Mouse (Mus musculus) limb, embryonic 13.5 days (tissue): ENCODE results near the gene Ap1g1. TPM values are rescaled to one million over a fixed set of nuclear protein-coding genes. Genes with fewer than 3 reads are reported as not detected.

Source experiments
- ATAC-seq: fragments of 200-750 bp; cut with Nextera tagmentation; 2 replicates; pipeline ENCODE4 v1.8.0; 2017; ENCODE audit warnings: low read depth, moderate number of reproducible peaks, moderate TSS enrichment; ENCODE audit not compliant: low FRiP score
- H3K27ac ChIP-seq: fragments of 300-500 bp; sonication (generic); 2 replicates; pipeline ENCODE4 v1.5.1; 2015; ENCODE audit warnings: inconsistent platforms, mild to moderate bottlenecking, moderate library complexity
- H3K27me3 ChIP-seq: fragments of 300-500 bp; sonication (generic); 2 replicates; pipeline ENCODE4 v1.6.1; 2015; ENCODE audit warnings: mild to moderate bottlenecking, inconsistent platforms
- H3K36me3 ChIP-seq: fragments of 300-500 bp; sonication (generic); 2 replicates; pipeline ENCODE4 v1.6.1; 2015; ENCODE audit warnings: inconsistent platforms, mild to moderate bottlenecking, moderate library complexity
- H3K4me1 ChIP-seq: fragments of 300-500 bp; sonication (generic); 2 replicates; pipeline ENCODE4 v1.6.1; 2015; ENCODE audit warnings: inconsistent platforms
- H3K4me2 ChIP-seq: fragments of 300-500 bp; sonication (generic); replicated peaks from 2 replicates; pipeline ENCODE4 v1.6.1; 2015; ENCODE audit warnings: inconsistent platforms, mild to moderate bottlenecking, moderate library complexity
- H3K4me3 ChIP-seq: fragments of 300-500 bp; sonication (generic); 2 replicates; pipeline ENCODE4 v1.5.1; 2015; ENCODE audit warnings: moderate library complexity, mild to moderate bottlenecking, inconsistent platforms
- H3K9ac ChIP-seq: fragments of 300-500 bp; sonication (generic); 2 replicates; pipeline ENCODE4 v1.6.1; 2015; ENCODE audit warnings: mild to moderate bottlenecking, inconsistent platforms
- H3K9me3 ChIP-seq: fragments of 300-500 bp; sonication (generic); 2 replicates; pipeline ENCODE4 v1.6.1; 2016; ENCODE audit warnings: inconsistent platforms
- WGBS: fragments of 180-500 bp; shearing (Covaris S2); methylation state at CpG from one replicate; pipeline ENCODE4 v1.1.7; 2015; 5-methylcytosine and 5-hydroxymethylcytosine counted together
- polyA plus RNA-seq: library from polyadenylated mRNA; unstranded; fragments of >200 nt; fragmentation: Nextera tagmentation; extraction: Ambion mirVana; gene quantifications from 2 replicates; pipeline ENCODE4 v1.2.1, GENCODE M21; 2015

The Ap1g1 gene
- polyA plus RNA-seq, 1 experiment from 2014 or later, result 43.0 TPM

DNA sequence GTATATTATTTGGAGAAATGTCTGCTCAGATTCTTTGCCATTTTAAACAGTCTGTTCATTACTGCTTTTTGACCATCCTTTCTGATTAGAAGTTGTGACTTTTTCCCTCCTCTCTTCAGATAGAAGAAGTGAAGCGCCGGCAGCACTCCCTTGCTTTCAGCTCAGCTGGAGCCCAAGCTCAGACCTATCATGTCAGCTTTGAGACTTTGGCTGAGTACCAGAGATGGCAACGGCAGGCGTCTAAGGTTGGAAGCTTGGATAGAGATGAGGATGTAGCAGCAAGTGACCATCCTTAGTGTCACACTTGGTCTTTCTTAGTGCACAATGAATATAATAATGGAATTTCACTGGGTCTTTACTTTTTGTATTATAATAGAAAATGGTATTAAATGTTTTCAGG is 129.0 kb downstream of the Ap1g1 start:
- H3K36me3 ChIP-seq, result peaks cover 72% of the 10 kb centered on the region

More for the DNA sequence above, 129.0 kb downstream of the Ap1g1 start:
- Histone ChIP-seq H3K27ac (no peak overlapping the region), H3K27me3 (no peaks in the 10 kb centered on the region), H3K4me1 (no peaks in the 10 kb centered on the region), H3K4me2 (no peak overlapping the region), H3K9me3 (no peaks in the 10 kb centered on the region), H3K4me3 (no peak overlapping the region), H3K9ac (no peak overlapping the region)
- WGBS, result 92% methylated on average over 4 of the region's 4 CpGs
- ATAC-seq, result no peak

Other genes with a start within 250 kb of the Ap1g1 start
- 27.6 and 29.2 TPM in 2 replicates for gene Dhx38, start 212.7 kb upstream of the Ap1g1 start, polyA plus RNA-seq
- 25.2 and 25.4 TPM in 2 replicates for gene Txnl4b, start 212.7 kb upstream of the Ap1g1 start, polyA plus RNA-seq
- gene Hp, start 199.4 kb upstream of the Ap1g1 start, polyA plus RNA-seq, result 1.7 and 2.1 TPM in 2 replicates
- gene Dhodh, start 169.9 kb upstream of the Ap1g1 start, polyA plus RNA-seq, result 49.8 and 54.1 TPM in 2 replicates
- 0.10 and 0.13 TPM in 2 replicates for gene Pkd1l3, start 164.0 kb upstream of the Ap1g1 start, polyA plus RNA-seq
- gene Ist1, start 85.3 kb upstream of the Ap1g1 start, polyA plus RNA-seq, result 159 and 162 TPM in 2 replicates
- gene Zfp821, start 73.0 kb upstream of the Ap1g1 start, polyA plus RNA-seq, result 38.7 and 40.4 TPM in 2 replicates
- gene Atxn1l, start 40.8 kb upstream of the Ap1g1 start, polyA plus RNA-seq, result 6.7 and 11.3 TPM in 2 replicates
- gene Phlpp2, start 90.0 kb downstream of the Ap1g1 start, polyA plus RNA-seq, result 4.2 and 4.4 TPM in 2 replicates
- gene Marveld3, start 183.6 kb downstream of the Ap1g1 start, polyA plus RNA-seq, result 0.97 and 1.4 TPM in 2 replicates
- gene Tat, start 211.9 kb downstream of the Ap1g1 start, polyA plus RNA-seq, result not detected in 2 replicates